Mouse (Mus musculus): ENCODE results near the gene Tbccd1.

Tbccd1 gene

GRCm38 (mm10) chr16:22872397-22872796 lies 14.9 kb upstream of the Tbccd1 start:
- 73% methylated on average over 8 of the region's 8 CpGs for WGBS

GRCm38 (mm10) chr16:22856773-22857172 lies 696 bp downstream of the Tbccd1 start:
- 10% methylated on average over 9 of the region's 9 CpGs for WGBS

DNA sequence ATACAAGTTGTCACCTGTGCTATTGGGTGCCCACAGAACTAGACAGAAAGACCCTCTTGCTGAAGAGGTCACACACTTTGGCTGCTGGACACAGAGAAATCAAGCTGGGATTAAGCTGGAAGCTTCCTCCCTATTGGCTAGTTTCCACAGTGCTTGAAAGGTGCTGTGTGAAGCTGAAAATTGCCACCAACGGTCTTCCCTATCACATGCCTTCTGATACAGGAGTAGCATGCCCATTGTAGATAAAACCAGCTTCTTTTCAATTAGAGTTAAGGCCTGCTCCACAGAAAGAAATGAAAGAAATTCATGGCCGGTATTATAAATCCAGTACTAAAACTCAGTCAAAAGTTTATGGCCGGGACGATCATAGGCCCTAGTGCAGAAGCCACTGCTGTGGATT lies 4.8 kb downstream of the Tbccd1 start:
- WGBS: 90% methylated on average over 4 of the region's 4 CpGs

DNA sequence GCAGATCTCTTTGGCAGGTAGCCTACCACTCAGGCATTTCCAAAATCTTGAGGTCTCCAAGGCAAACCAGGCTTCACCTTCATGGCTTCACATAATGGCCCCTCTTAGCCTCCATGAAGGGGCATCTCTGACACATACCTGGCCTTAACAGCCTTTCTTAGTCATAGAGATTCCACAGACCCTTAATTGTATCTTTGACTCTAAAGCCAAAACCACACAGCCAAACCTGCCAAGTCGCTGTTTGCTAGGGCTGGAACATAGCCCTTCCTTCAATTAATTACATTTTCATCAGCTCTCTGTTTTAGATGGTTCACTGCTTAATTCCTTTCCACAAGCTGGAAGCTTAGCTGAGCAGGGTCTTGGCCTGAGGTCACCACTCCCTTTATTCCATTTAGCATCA lies 9.1 kb downstream of the Tbccd1 start:
- WGBS: 68% methylated on average over 1 of the region's 1 CpGs

DNA sequence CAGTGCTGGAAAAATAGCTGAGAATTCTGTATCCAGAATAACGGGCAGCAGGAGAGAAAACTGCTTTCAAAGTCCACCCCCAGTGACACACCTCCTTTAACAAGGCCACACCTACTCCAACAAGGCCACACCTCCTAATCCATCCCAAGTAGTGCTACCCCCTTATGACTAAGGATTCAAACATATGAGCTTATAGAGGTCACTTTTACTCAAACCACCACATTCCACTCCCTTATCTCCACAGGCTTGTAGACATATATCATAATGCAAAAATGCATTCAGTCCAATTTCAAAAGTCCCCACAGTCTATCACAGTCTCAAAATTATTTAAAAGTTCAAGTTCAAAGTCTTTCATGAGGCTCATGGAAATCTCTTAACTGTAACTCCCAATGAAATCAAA lies 9.8 kb downstream of the Tbccd1 start:
- WGBS: 87% methylated on average over 1 of the region's 1 CpGs

GRCm38 (mm10) chr16:22845481-22845880 lies 12.0 kb downstream of the Tbccd1 start:
- WGBS: 84% methylated on average over 4 of the region's 4 CpGs

GRCm38 (mm10) chr16:22844834-22845233 lies 12.6 kb downstream of the Tbccd1 start:
- WGBS: 59% methylated on average over 5 of the region's 5 CpGs

- WGBS: 6% methylated on average over 26 of the region's 26 CpGs
These were observed 13.2 kb downstream of the Tbccd1 start for GRCm38 (mm10) chr16:22844061-22844801.

- WGBS: 97% methylated on average over 5 of the region's 5 CpGs
These were observed 14.6 kb downstream of the Tbccd1 start for GRCm38 (mm10) chr16:22842871-22843270.

- WGBS: 73% methylated on average over 3 of the region's 3 CpGs
These were observed 18.2 kb downstream of the Tbccd1 start for GRCm38 (mm10) chr16:22839146-22839857.

- WGBS: 94% methylated on average over 3 of the region's 3 CpGs
These were observed 24.4 kb downstream of the Tbccd1 start for GRCm38 (mm10) chr16:22832932-22833525.

DNA sequence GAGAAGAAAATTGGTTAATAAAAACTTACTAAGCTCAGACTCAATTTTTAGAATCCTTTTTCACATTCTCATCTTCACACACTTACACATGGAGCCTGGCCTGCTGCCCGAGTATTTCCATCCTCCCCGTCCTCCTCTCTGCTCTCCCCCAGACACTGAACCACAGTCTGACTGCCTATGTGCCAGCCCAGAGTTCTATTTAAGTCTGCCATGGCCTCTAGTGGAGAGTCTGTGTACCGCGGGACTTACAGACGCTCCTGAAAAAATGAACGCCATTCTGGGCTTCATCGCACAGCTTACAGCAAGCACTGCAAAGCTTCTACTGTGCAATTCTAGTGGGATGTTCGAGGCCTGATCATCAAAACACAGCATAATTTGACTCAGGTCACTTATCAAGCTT lies 36.7 kb downstream of the Tbccd1 start:
- 19% methylated on average over 8 of the region's 8 CpGs for WGBS

- 51% methylated on average over 2 of the region's 2 CpGs for WGBS
These were observed 46.0 kb downstream of the Tbccd1 start, which contains the start of gene Crygs for GRCm38 (mm10) chr16:22811477-22811876. Crygs (minus strand) TSS chr16:22811577.

GRCm38 (mm10) chr16:22807468-22808070 lies 49.9 kb downstream of the Tbccd1 start:
- WGBS: 6% methylated on average over 17 of the region's 17 CpGs

GRCm38 (mm10) chr16:22802786-22803185 lies 54.7 kb downstream of the Tbccd1 start:
- WGBS: 66% methylated on average over 7 of the region's 7 CpGs

- 44% methylated on average over 5 of the region's 5 CpGs for WGBS
These were observed 56.7 kb downstream of the Tbccd1 start for GRCm38 (mm10) chr16:22800849-22801109.

DNA sequence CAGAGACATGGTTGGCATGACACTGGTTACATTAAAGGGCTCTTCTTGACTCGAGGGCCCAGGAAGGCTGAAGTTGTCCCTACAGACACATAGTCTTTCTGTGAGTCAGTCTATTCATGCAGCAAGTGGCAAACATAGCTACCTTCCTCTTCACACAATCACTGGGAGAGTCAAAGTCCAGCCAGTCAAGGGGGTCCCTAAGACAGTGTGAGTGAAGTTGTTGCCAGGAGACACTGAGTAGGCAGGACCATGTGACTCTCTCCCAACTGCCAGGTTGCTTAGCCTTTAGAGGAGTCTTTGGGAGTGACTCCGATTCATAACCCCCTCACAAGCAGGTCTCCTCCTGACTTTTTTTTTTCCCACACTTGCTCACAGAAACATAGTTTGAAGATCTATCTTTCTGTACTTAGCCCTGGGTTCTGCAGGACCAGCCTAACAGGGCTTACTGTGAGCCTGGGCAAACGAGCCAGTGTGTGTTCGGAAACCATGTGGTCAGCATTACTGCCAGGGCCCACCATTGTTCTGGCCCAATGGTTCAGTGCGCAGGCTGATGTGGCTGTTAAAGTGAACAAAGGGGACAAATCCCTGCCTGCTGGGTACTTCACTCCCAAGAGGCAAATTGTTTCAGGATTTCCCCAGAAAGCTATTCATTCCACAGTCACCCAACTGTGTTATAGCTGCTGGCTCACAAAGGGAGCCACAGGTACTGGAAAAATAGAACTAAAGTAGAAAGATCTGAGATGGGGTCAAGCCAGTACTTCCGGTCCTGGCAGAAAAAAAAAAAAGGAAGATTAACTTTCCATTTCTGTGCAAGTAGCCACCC lies 57.2 kb downstream of the Tbccd1 start:
- 65% methylated on average over 6 of the region's 6 CpGs for WGBS

- WGBS: 83% methylated on average over 3 of the region's 3 CpGs
These were observed 58.9 kb downstream of the Tbccd1 start for GRCm38 (mm10) chr16:22798520-22798919.

DNA sequence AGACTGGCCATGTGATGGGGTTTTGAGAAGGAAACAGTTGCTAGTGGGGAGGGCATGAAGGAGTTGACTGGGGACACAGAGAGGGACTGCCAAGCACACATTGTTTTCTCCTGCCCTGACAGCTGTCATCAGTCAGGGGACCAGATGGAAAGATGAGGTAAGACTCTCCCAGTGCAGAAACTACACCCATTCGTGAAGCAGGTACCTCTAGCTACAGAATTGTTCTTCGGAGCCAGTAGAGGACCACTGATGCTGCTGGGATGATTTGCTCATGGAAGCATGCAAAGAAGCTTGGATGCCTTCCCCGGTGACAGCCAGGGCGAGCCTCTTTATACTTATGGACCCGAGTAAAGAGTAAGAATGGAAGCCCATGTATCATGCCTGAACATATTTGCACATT lies 59.9 kb downstream of the Tbccd1 start:
- WGBS: 79% methylated on average over 5 of the region's 5 CpGs

- 78% methylated on average over 3 of the region's 3 CpGs for WGBS
These were observed 62.0 kb downstream of the Tbccd1 start for GRCm38 (mm10) chr16:22795497-22795896.

DNA sequence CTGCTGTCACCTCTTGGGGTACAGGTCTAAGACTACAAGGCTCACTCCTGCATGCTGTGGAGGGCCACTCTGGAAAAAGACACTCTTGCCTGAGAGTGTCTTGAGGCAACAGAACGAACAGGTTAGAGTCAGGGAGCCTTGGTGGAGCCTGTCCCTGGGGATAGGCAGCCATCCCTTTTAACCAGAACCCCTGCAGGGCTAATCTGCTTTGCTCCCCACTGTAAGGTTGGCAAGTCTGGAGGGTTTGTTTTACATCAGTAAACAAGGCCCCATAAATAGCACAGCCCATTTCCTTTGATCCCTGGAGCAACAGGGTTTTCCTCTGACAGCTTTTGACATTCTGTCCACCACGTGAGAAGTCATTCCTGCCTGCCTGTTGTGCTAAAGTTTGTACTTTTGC lies 66.2 kb downstream of the Tbccd1 start:
- 59% methylated on average over 2 of the region's 2 CpGs for WGBS

- WGBS: 32% methylated on average over 10 of the region's 10 CpGs
These were observed 67.5 kb downstream of the Tbccd1 start for GRCm38 (mm10) chr16:22789908-22790367.
